Mouse (Mus musculus) limb, embryonic 15.5 days (tissue): ENCODE results near the gene Prpf31. TPM values are rescaled to one million over a fixed set of nuclear protein-coding genes. Genes with fewer than 3 reads are reported as not detected.
"Not testable (repeated sequence)": the region's sequence is repeated elsewhere in the genome, so short reads cannot be mapped to it uniquely, and the experiment has no call there.

ENCODE experiments used
- ATAC-seq: fragments of 200-750 bp; cut with Nextera tagmentation; 2 replicates; pipeline ENCODE4 v1.8.0; 2017; ENCODE audit warnings: low read depth, moderate TSS enrichment; ENCODE audit not compliant: insufficient number of reproducible peaks, low FRiP score, low TSS enrichment
- H3K27ac ChIP-seq: fragments of 300-500 bp; sonication (generic); 2 replicates; pipeline ENCODE4 v1.5.1; 2015; ENCODE audit warnings: moderate library complexity, mild to moderate bottlenecking, inconsistent platforms
- H3K27me3 ChIP-seq: fragments of 300-500 bp; sonication (generic); 2 replicates; pipeline ENCODE4 v1.6.1; 2015; ENCODE audit warnings: inconsistent platforms
- H3K36me3 ChIP-seq: fragments of 300-500 bp; sonication (generic); 2 replicates; pipeline ENCODE4 v1.6.1; 2015; ENCODE audit warnings: inconsistent platforms
- H3K4me1 ChIP-seq: fragments of 300-500 bp; sonication (generic); 2 replicates; pipeline ENCODE4 v1.6.1; 2015; ENCODE audit warnings: inconsistent platforms
- H3K4me2 ChIP-seq: fragments of 300-500 bp; sonication (generic); 2 replicates; pipeline ENCODE4 v1.6.1; 2015; ENCODE audit warnings: mild to moderate bottlenecking, inconsistent platforms
- H3K4me3 ChIP-seq: fragments of 300-500 bp; sonication (generic); 2 replicates; pipeline ENCODE4 v1.5.1; 2015; ENCODE audit warnings: mild to moderate bottlenecking, inconsistent platforms
- H3K9ac ChIP-seq: fragments of 300-500 bp; sonication (generic); 2 replicates; pipeline ENCODE4 v1.6.1; 2015; ENCODE audit warnings: inconsistent platforms
- H3K9me3 ChIP-seq: fragments of 300-500 bp; sonication (generic); 2 replicates; pipeline ENCODE4 v1.6.1; 2016; ENCODE audit warnings: inconsistent platforms
- WGBS: fragments of 180-500 bp; shearing (Covaris S2); methylation state at CpG from one replicate; pipeline ENCODE4 v1.1.7; 2015; 5-methylcytosine and 5-hydroxymethylcytosine counted together
- polyA plus RNA-seq: library from polyadenylated mRNA; unstranded; fragments of >200 nt; fragmentation: Nextera tagmentation; extraction: Ambion mirVana; gene quantifications from 2 replicates; pipeline ENCODE4 v1.2.1, GENCODE M21; 2015

Gene Prpf31
- polyA plus RNA-seq: 88.3 and 94.0 TPM in 2 replicates

- ATAC-seq: peak; percentile 84
- WGBS: under 1% methylated on average over 47 of the region's 47 CpGs
Measured at GRCm38 (mm10) chr7:3629543-3630477, at the start of gene Prpf31, which contains the start of gene Tfpt. Prpf31 (plus strand) TSS chr7:3629985. Tfpt (minus strand) TSS chr7:3629929.

GRCm38 (mm10) chr7:3580029-3580428, 49.8 kb upstream of the Prpf31 start:
- Histone ChIP-seq H3K9me3 (no peaks in the 10 kb centered on the region), H3K9ac (no peak overlapping the region), H3K27ac (no peak overlapping the region), H3K4me3 (no peak overlapping the region), H3K4me1 (no peaks in the 10 kb centered on the region), H3K4me2 (no peak overlapping the region), H3K36me3 (no peaks in the 10 kb centered on the region), H3K27me3 (no peaks in the 10 kb centered on the region)
- 35% methylated on average over 2 of the region's 2 CpGs for WGBS
- no peak for ATAC-seq

More at GRCm38 (mm10) chr7:3629543-3630477, at the start of gene Prpf31, which contains the start of gene Tfpt:
- Histone ChIP-seq H3K4me2 (peak within 1 kb of the TSS; percentile 93), H3K27me3 (no peaks in the 10 kb centered on the region), H3K27ac (peak within 1 kb of the TSS; percentile 89), H3K4me3 (peak within 1 kb of the TSS; percentile 66), H3K4me1 (peaks cover 24% of the 10 kb centered on the region), H3K9me3 (no peaks in the 10 kb centered on the region), H3K36me3 (peaks cover 43% of the 10 kb centered on the region), H3K9ac (peak within 1 kb of the TSS; percentile 70)

- WGBS: 6% methylated on average over 6 of the region's 6 CpGs
- H3K4me2 ChIP-seq: no peak overlapping the region
- no peak overlapping the region for H3K4me3 ChIP-seq
- H3K27ac ChIP-seq: no peak overlapping the region
- no peak overlapping the region for H3K9ac ChIP-seq
- H3K27me3 ChIP-seq: no peaks in the 10 kb centered on the region
- no peaks in the 10 kb centered on the region for H3K4me1 ChIP-seq
- H3K9me3 ChIP-seq: no peaks in the 10 kb centered on the region
- H3K36me3 ChIP-seq: no peaks in the 10 kb centered on the region
- ATAC-seq: no peak
Measured at GRCm38 (mm10) chr7:3585763-3586162, 44.0 kb upstream of the Prpf31 start.

GRCm38 (mm10) chr7:3586255-3586654, 43.5 kb upstream of the Prpf31 start:
- Histone ChIP-seq H3K4me1 (no peaks in the 10 kb centered on the region), H3K36me3 (no peaks in the 10 kb centered on the region), H3K9ac (no peak overlapping the region), H3K4me3 (no peak overlapping the region), H3K27ac (no peak overlapping the region), H3K9me3 (no peaks in the 10 kb centered on the region), H3K4me2 (no peak overlapping the region), H3K27me3 (no peaks in the 10 kb centered on the region)
- no peak for ATAC-seq
- WGBS: 5% methylated on average over 5 of the region's 5 CpGs

- no peak overlapping the region for H3K4me2 ChIP-seq
- no peak overlapping the region for H3K4me3 ChIP-seq
- H3K9ac ChIP-seq: no peak overlapping the region
- WGBS: 72% methylated on average over 1 of the region's 1 CpGs
- H3K36me3 ChIP-seq: no peaks in the 10 kb centered on the region
- ATAC-seq: no peak
- H3K27ac ChIP-seq: no peak overlapping the region
- H3K27me3 ChIP-seq: no peaks in the 10 kb centered on the region
- no peaks in the 10 kb centered on the region for H3K9me3 ChIP-seq
- H3K4me1 ChIP-seq: no peaks in the 10 kb centered on the region
Measured at GRCm38 (mm10) chr7:3587292-3587691, 42.5 kb upstream of the Prpf31 start.

GRCm38 (mm10) chr7:3590550-3590949, 39.2 kb upstream of the Prpf31 start:
- no peak overlapping the region for H3K27ac ChIP-seq
- H3K36me3 ChIP-seq: no peaks in the 10 kb centered on the region
- no peak for ATAC-seq
- no peak overlapping the region for H3K4me2 ChIP-seq
- no peaks in the 10 kb centered on the region for H3K9me3 ChIP-seq
- no peaks in the 10 kb centered on the region for H3K4me1 ChIP-seq
- H3K4me3 ChIP-seq: no peak overlapping the region
- 68% methylated on average over 3 of the region's 3 CpGs for WGBS
- H3K9ac ChIP-seq: no peak overlapping the region
- no peaks in the 10 kb centered on the region for H3K27me3 ChIP-seq

GRCm38 (mm10) chr7:3591534-3591933, 38.3 kb upstream of the Prpf31 start:
- Histone ChIP-seq H3K9ac (no peak overlapping the region), H3K4me1 (no peaks in the 10 kb centered on the region), H3K4me3 (no peak overlapping the region), H3K36me3 (no peaks in the 10 kb centered on the region), H3K4me2 (no peak overlapping the region), H3K27ac (no peak overlapping the region), H3K9me3 (no peaks in the 10 kb centered on the region), H3K27me3 (no peaks in the 10 kb centered on the region)
- 74% methylated on average over 1 of the region's 1 CpGs for WGBS
- no peak for ATAC-seq

- ATAC-seq: no peak
- Histone ChIP-seq H3K27ac (no peak overlapping the region), H3K4me3 (no peak overlapping the region), H3K9me3 (no peaks in the 10 kb centered on the region), H3K4me1 (no peaks in the 10 kb centered on the region), H3K36me3 (no peaks in the 10 kb centered on the region), H3K4me2 (no peak overlapping the region), H3K27me3 (no peaks in the 10 kb centered on the region), H3K9ac (no peak overlapping the region)
Measured at GRCm38 (mm10) chr7:3593855-3594254, 35.9 kb upstream of the Prpf31 start.

GRCm38 (mm10) chr7:3594686-3595085, 35.1 kb upstream of the Prpf31 start:
- Histone ChIP-seq H3K9me3 (no peaks in the 10 kb centered on the region), H3K9ac (no peak overlapping the region), H3K27me3 (no peaks in the 10 kb centered on the region), H3K36me3 (no peaks in the 10 kb centered on the region), H3K27ac (no peak overlapping the region), H3K4me2 (0 out of 2 replicates have a peak overlapping the region, but pooled peaks have one; percentile 5), H3K4me3 (no peak overlapping the region), H3K4me1 (no peaks in the 10 kb centered on the region)
- 14% methylated on average over 5 of the region's 5 CpGs for WGBS
- no peak for ATAC-seq

- H3K27me3 ChIP-seq: no peaks in the 10 kb centered on the region
- ATAC-seq: no peak
- no peak overlapping the region for H3K4me3 ChIP-seq
- no peak overlapping the region for H3K27ac ChIP-seq
- no peak overlapping the region for H3K9ac ChIP-seq
- WGBS: 14% methylated on average over 9 of the region's 9 CpGs
- H3K36me3 ChIP-seq: no peaks in the 10 kb centered on the region
- no peaks in the 10 kb centered on the region for H3K9me3 ChIP-seq
- 0 out of 2 replicates have a peak overlapping the region, but pooled peaks have one; percentile 5 for H3K4me2 ChIP-seq
- no peaks in the 10 kb centered on the region for H3K4me1 ChIP-seq
Measured at GRCm38 (mm10) chr7:3595146-3595545, 34.6 kb upstream of the Prpf31 start.

GRCm38 (mm10) chr7:3597755-3598154, 32.0 kb upstream of the Prpf31 start:
- WGBS: 65% methylated on average over 1 of the region's 1 CpGs
- not testable (repeated sequence) for H3K4me1 ChIP-seq, H3K4me2 ChIP-seq, H3K27ac ChIP-seq, H3K9me3 ChIP-seq, ATAC-seq, H3K4me3 ChIP-seq, H3K36me3 ChIP-seq, H3K9ac ChIP-seq, H3K27me3 ChIP-seq

- Histone ChIP-seq H3K9me3 (no peaks in the 10 kb centered on the region), H3K4me3 (no peak overlapping the region), H3K4me1 (no peaks in the 10 kb centered on the region), H3K27ac (no peak overlapping the region), H3K4me2 (no peak overlapping the region), H3K27me3 (no peaks in the 10 kb centered on the region), H3K9ac (no peak overlapping the region), H3K36me3 (no peaks in the 10 kb centered on the region)
- WGBS: 9% methylated on average over 4 of the region's 4 CpGs
- no peak for ATAC-seq
Measured at GRCm38 (mm10) chr7:3601119-3601518, 28.7 kb upstream of the Prpf31 start.
